Mouse (Mus musculus): Measurements from ENCODE around the gene Rps6kb2. TPM values are rescaled to one million over a fixed set of nuclear protein-coding genes. Genes with fewer than 3 reads are reported as not detected.

The Rps6kb2 gene
- total RNA-seq (2014; fragmentation: Nextera tagmentation) (23.1 and 31.5 TPM in 2 replicates), total RNA-seq (2017) (16.1 and 23.6 TPM in 2 replicates), polyA plus RNA-seq (2012) (73.4 and 78.6 TPM in 2 replicates)

- Histone ChIP-seq H3K27me3 (ENCODE audit: insufficient read depth, low read length) (no peaks in the 10 kb centered on the region; the same call in 1 of the 2 replicates), H3K4me3 (ENCODE audit: low read depth, low read length) (peak within 1 kb of the TSS; percentile 77), H3K36me3 (replicated peaks) (peaks cover 42% of the 10 kb centered on the region), H3K4me1 (ENCODE audit: insufficient read depth, low read depth, low read length) (peaks cover 44% of the 10 kb centered on the region), H3K9me3 (replicated peaks) (no peaks in the 10 kb centered on the region)
- DNase-seq (ENCODE audit: low spot score) (peak; percentile 77), ATAC-seq (ENCODE audit: extremely low read depth, insufficient number of reproducible peaks, low FRiP score, poor library complexity, severe bottlenecking) (peak; percentile 80)
- TF ChIP-seq CTCF (IDR thresholded peaks at IDR 0.05; ENCODE audit: low read depth, low read length), result no peak
- no peak for TF ChIP-seq TAL1 (conservative IDR thresholded peaks at IDR 0.05; ENCODE audit: low read depth, low read length)
- TF ChIP-seq POLR2AphosphoS5 (IDR thresholded peaks at IDR 0.05; ENCODE audit: insufficient replicate concordance, low read depth, low read length), result no peak
- TF ChIP-seq GATA1 (IDR thresholded peaks at IDR 0.05; ENCODE audit: borderline replicate concordance, low read length), result no peak
- no peak for TF ChIP-seq GATA2 (IDR thresholded peaks at IDR 0.05; ENCODE audit: borderline replicate concordance, low read depth, low read length)
These were observed at the start of gene Rps6kb2 for GRCm38 (mm10) chr19:4162646-4163542. TSS of gene Rps6kb2 (minus strand) at chr19:4163354.

- TF ChIP-seq GATA1 (IDR thresholded peaks at IDR 0.05; ENCODE audit: borderline replicate concordance, low read length) (no peak), CTCF (IDR thresholded peaks at IDR 0.05; ENCODE audit: low read depth, low read length) (no peak), GATA2 (IDR thresholded peaks at IDR 0.05; ENCODE audit: borderline replicate concordance, low read depth, low read length) (no peak), TAL1 (conservative IDR thresholded peaks at IDR 0.05; ENCODE audit: low read depth, low read length) (no peak), POLR2AphosphoS5 (IDR thresholded peaks at IDR 0.05; ENCODE audit: insufficient replicate concordance, low read depth, low read length) (no peak)
- no peak for ATAC-seq (ENCODE audit: extremely low read depth, insufficient number of reproducible peaks, low FRiP score, poor library complexity, severe bottlenecking)
- Histone ChIP-seq H3K27me3 (ENCODE audit: insufficient read depth, low read length) (peaks cover 90% of the 10 kb centered on the region), H3K4me1 (ENCODE audit: insufficient read depth, low read depth, low read length) (peaks cover 39% of the 10 kb centered on the region), H3K9me3 (replicated peaks) (no peaks in the 10 kb centered on the region), H3K4me3 (ENCODE audit: low read depth, low read length) (no peak overlapping the region), H3K36me3 (replicated peaks) (no peaks in the 10 kb centered on the region)
- no peak for DNase-seq (ENCODE audit: low spot score)
These were observed 48.9 kb upstream of the Rps6kb2 start for GRCm38 (mm10) chr19:4211891-4212588.

GRCm38 (mm10) chr19:4208563-4208962 is 45.4 kb upstream of the Rps6kb2 start:
- peaks cover 87% of the 10 kb centered on the region for H3K27me3 ChIP-seq (ENCODE audit: insufficient read depth, low read length)
- TF ChIP-seq POLR2AphosphoS5 (IDR thresholded peaks at IDR 0.05; ENCODE audit: insufficient replicate concordance, low read depth, low read length) (no peak), GATA1 (IDR thresholded peaks at IDR 0.05; ENCODE audit: borderline replicate concordance, low read length) (no peak), CTCF (IDR thresholded peaks at IDR 0.05; ENCODE audit: low read depth, low read length) (no peak), TAL1 (conservative IDR thresholded peaks at IDR 0.05; ENCODE audit: low read depth, low read length) (no peak), GATA2 (IDR thresholded peaks at IDR 0.05; ENCODE audit: borderline replicate concordance, low read depth, low read length) (no peak)

GRCm38 (mm10) chr19:4206971-4207370 is 43.8 kb upstream of the Rps6kb2 start:
- Histone ChIP-seq H3K27me3 (ENCODE audit: insufficient read depth, low read length) (peaks cover 77% of the 10 kb centered on the region), H3K9me3 (replicated peaks) (no peaks in the 10 kb centered on the region), H3K4me3 (ENCODE audit: low read depth, low read length) (no peak overlapping the region), H3K36me3 (replicated peaks) (no peaks in the 10 kb centered on the region), H3K4me1 (ENCODE audit: insufficient read depth, low read depth, low read length) (peaks cover 26% of the 10 kb centered on the region)
- DNase-seq (ENCODE audit: low spot score) (peak; percentile 79), ATAC-seq (ENCODE audit: extremely low read depth, insufficient number of reproducible peaks, low FRiP score, poor library complexity, severe bottlenecking) (peak; percentile 45; the same call in 1 of the 2 replicates)
- TF ChIP-seq CTCF (IDR thresholded peaks at IDR 0.05; ENCODE audit: low read depth, low read length) (peak; percentile 83), GATA1 (IDR thresholded peaks at IDR 0.05; ENCODE audit: borderline replicate concordance, low read length) (no peak), GATA2 (IDR thresholded peaks at IDR 0.05; ENCODE audit: borderline replicate concordance, low read depth, low read length) (no peak), POLR2AphosphoS5 (IDR thresholded peaks at IDR 0.05; ENCODE audit: insufficient replicate concordance, low read depth, low read length) (no peak), TAL1 (conservative IDR thresholded peaks at IDR 0.05; ENCODE audit: low read depth, low read length) (no peak)

More at GRCm38 (mm10) chr19:4208563-4208962, 45.4 kb upstream of the Rps6kb2 start:
- no peaks in the 10 kb centered on the region for H3K9me3 ChIP-seq (replicated peaks)
- DNase-seq (ENCODE audit: low spot score) (no peak), ATAC-seq (ENCODE audit: extremely low read depth, insufficient number of reproducible peaks, low FRiP score, poor library complexity, severe bottlenecking) (no peak)
- peaks cover 18% of the 10 kb centered on the region for H3K4me1 ChIP-seq (ENCODE audit: insufficient read depth, low read depth, low read length)
- H3K36me3 ChIP-seq (replicated peaks), result no peaks in the 10 kb centered on the region
- H3K4me3 ChIP-seq (ENCODE audit: low read depth, low read length), result no peak overlapping the region; the same call in 1 of the 2 replicates

- no peak for TF ChIP-seq GATA1 (IDR thresholded peaks at IDR 0.05; ENCODE audit: borderline replicate concordance, low read length)
- no peak for TF ChIP-seq GATA2 (IDR thresholded peaks at IDR 0.05; ENCODE audit: borderline replicate concordance, low read depth, low read length)
- no peak for TF ChIP-seq TAL1 (conservative IDR thresholded peaks at IDR 0.05; ENCODE audit: low read depth, low read length)
- TF ChIP-seq CTCF (IDR thresholded peaks at IDR 0.05; ENCODE audit: low read depth, low read length), result no peak
- no peak for TF ChIP-seq POLR2AphosphoS5 (IDR thresholded peaks at IDR 0.05; ENCODE audit: insufficient replicate concordance, low read depth, low read length)
- peaks cover 58% of the 10 kb centered on the region for H3K27me3 ChIP-seq (ENCODE audit: insufficient read depth, low read length)
- H3K36me3 ChIP-seq (replicated peaks), result peaks cover 9% of the 10 kb centered on the region
- ATAC-seq (ENCODE audit: extremely low read depth, insufficient number of reproducible peaks, low FRiP score, poor library complexity, severe bottlenecking) (no peak), DNase-seq (ENCODE audit: low spot score) (no peak)
- H3K9me3 ChIP-seq (replicated peaks), result no peaks in the 10 kb centered on the region
- H3K4me3 ChIP-seq (ENCODE audit: low read depth, low read length), result no peak overlapping the region
- peaks cover 42% of the 10 kb centered on the region for H3K4me1 ChIP-seq (ENCODE audit: insufficient read depth, low read depth, low read length)
These were observed 41.7 kb upstream of the Rps6kb2 start for GRCm38 (mm10) chr19:4204889-4205288.
